Mouse (Mus musculus) embryonic fibroblast, embryonic 13.5 days (primary cell): ENCODE data around the gene Gfer. TPM values are rescaled to one million over a fixed set of nuclear protein-coding genes. Genes with fewer than 3 reads are reported as not detected.

Experiments used
- H3K27ac ChIP-seq: 2 replicates; pipeline ENCODE4 v1.5.1; 2012; ENCODE audit warnings: low read length, control low read depth, inconsistent platforms; ENCODE audit not compliant: insufficient read depth
- H3K4me1 ChIP-seq: 2 replicates; pipeline ENCODE4 v1.6.1; 2011; ENCODE audit warnings: low read length; ENCODE audit not compliant: control insufficient read depth, insufficient read depth
- H3K4me3 ChIP-seq: 2 replicates; pipeline ENCODE4 v1.5.1; 2011; ENCODE audit warnings: mild to moderate bottlenecking, control low read depth, low read length; ENCODE audit not compliant: insufficient read depth
- CTCF ChIP-seq: IDR thresholded peaks from 2 replicates; pipeline ENCODE4 v1.5.1; 2011; ENCODE audit warnings: mild to moderate bottlenecking, control low read depth, low read length, moderate library complexity, borderline replicate concordance; ENCODE audit not compliant: insufficient read depth
- POLR2A ChIP-seq: IDR thresholded peaks from 2 replicates; pipeline ENCODE4 v1.6.1; 2011; ENCODE audit warnings: low read depth, mild to moderate bottlenecking, control low read depth, low read length, moderate library complexity
- polyA plus RNA-seq: library from polyadenylated mRNA; stranded (reverse); fragments of >200 nt; gene quantifications from 2 replicates; pipeline ENCODE4 v1.2.4, GENCODE M21; 2011; ENCODE audit warnings: low read depth; ENCODE audit not compliant: missing spikeins, insufficient read length

The Gfer gene
- polyA plus RNA-seq: 26.8 and 34.7 TPM in 2 replicates

GRCm38 (mm10) chr17:24696011-24696697 lies at the start of gene Gfer, which contains the start of gene Noxo1:
Gfer (minus strand) TSS chr17:24696156.
Noxo1 (plus strand) TSS chr17:24696234.
- Histone ChIP-seq H3K4me3 (peak within 1 kb of the TSS; percentile 87), H3K27ac (peak within 1 kb of the TSS; percentile 70), H3K4me1 (no peaks in the 10 kb centered on the region)
- TF ChIP-seq POLR2A: peak; percentile 61
- TF ChIP-seq CTCF: no peak

- Histone ChIP-seq H3K27ac (no peak overlapping the region), H3K4me3 (no peak overlapping the region), H3K4me1 (no peaks in the 10 kb centered on the region)
- no peak for TF ChIP-seq CTCF
- no peak for TF ChIP-seq POLR2A
Measured at GRCm38 (mm10) chr17:24744381-24744780, 48.4 kb upstream of the Gfer start.

DNA sequence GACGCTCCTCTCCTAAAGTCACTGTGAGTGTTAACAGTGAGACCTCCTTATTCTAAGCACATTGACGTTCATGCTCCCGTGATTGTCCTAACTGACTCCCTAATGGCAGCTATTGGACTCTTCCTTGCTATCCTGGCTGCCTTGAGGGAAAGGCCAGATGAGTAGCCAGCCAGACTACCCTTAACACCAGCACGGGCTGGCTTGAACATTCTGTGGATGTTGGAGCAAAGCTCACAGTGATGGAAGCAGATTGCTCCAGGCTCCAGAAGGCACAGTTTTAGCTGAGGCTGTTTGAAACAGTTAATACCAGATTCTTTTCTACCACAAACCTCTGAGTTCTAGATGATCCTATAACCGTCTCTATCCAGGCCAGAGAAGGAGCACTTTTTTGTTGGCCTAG lies 47.9 kb upstream of the Gfer start:
- TF ChIP-seq CTCF: no peak
- no peak for TF ChIP-seq POLR2A

GRCm38 (mm10) chr17:24742307-24742706 lies 46.4 kb upstream of the Gfer start:
- TF ChIP-seq CTCF (no peak), POLR2A (no peak)

More for the DNA sequence above, 47.9 kb upstream of the Gfer start:
- no peaks in the 10 kb centered on the region for H3K4me1 ChIP-seq
- H3K4me3 ChIP-seq: no peak overlapping the region
- no peak overlapping the region for H3K27ac ChIP-seq

DNA sequence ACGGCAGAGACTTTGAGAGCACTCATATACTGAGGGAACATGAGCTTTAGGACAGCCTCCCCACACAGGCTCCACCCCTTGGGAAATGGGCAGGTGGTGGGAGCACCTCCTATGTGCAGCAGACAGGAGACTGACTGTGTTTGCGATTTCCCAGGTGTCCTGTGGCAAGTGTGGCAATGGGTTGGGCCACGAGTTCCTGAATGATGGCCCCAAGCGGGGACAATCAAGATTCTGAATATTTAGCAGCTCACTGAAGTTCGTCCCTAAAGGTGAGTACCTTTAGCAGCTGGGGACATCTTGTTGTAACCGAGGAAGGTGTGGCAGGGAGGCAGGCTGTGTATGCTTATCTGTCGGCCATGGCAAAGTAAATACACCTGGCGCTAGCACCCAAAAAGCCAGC lies 44.0 kb upstream of the Gfer start:
- H3K4me3 ChIP-seq: no peak overlapping the region
- TF ChIP-seq CTCF (no peak), POLR2A (no peak)
- H3K27ac ChIP-seq: no peak overlapping the region
- H3K4me1 ChIP-seq: no peaks in the 10 kb centered on the region

More at GRCm38 (mm10) chr17:24742307-24742706, 46.4 kb upstream of the Gfer start:
- Histone ChIP-seq H3K27ac (no peak overlapping the region), H3K4me1 (no peaks in the 10 kb centered on the region), H3K4me3 (no peak overlapping the region)

- Histone ChIP-seq H3K27ac (no peak overlapping the region), H3K4me1 (no peaks in the 10 kb centered on the region), H3K4me3 (no peak overlapping the region)
- no peak for TF ChIP-seq POLR2A
Measured at GRCm38 (mm10) chr17:24738238-24738637, 42.3 kb upstream of the Gfer start.

- H3K4me1 ChIP-seq: no peaks in the 10 kb centered on the region
- H3K27ac ChIP-seq: no peak overlapping the region
- peak overlapping the region; percentile 75 for H3K4me3 ChIP-seq
- TF ChIP-seq POLR2A (peak; percentile 34; the same call in 1 of the 2 replicates), CTCF (no peak)
Measured at GRCm38 (mm10) chr17:24737135-24737810, 41.3 kb upstream of the Gfer start.

- Histone ChIP-seq H3K27ac (peak within 1 kb of the TSS; percentile 7; the same call in 1 of the 2 replicates), H3K4me3 (peak within 1 kb of the TSS; percentile 75), H3K4me1 (no peaks in the 10 kb centered on the region)
- TF ChIP-seq CTCF: no peak
- TF ChIP-seq POLR2A: peak; percentile 99
Measured at GRCm38 (mm10) chr17:24736330-24737051, 40.5 kb upstream of the Gfer start, which contains the start of gene Msrb1. Msrb1 (plus strand) TSS chr17:24736642.

- no peak overlapping the region for H3K27ac ChIP-seq
- no peak overlapping the region for H3K4me3 ChIP-seq
- TF ChIP-seq CTCF (no peak), POLR2A (no peak)
- no peaks in the 10 kb centered on the region for H3K4me1 ChIP-seq
Measured at GRCm38 (mm10) chr17:24735446-24735845, 39.5 kb upstream of the Gfer start.

GRCm38 (mm10) chr17:24734513-24734912 lies 38.6 kb upstream of the Gfer start:
- no peak for TF ChIP-seq POLR2A
- no peak overlapping the region for H3K4me3 ChIP-seq
- no peak overlapping the region for H3K27ac ChIP-seq
- no peaks in the 10 kb centered on the region for H3K4me1 ChIP-seq
